Mouse (Mus musculus) CH12.LX (cell line): ENCODE measurements around the gene BC005624. TPM values are rescaled to one million over a fixed set of nuclear protein-coding genes. Genes with fewer than 3 reads are reported as not detected.

Experiments used
- DNase-seq: peaks from one replicate; pipeline ENCODE4 v3.0.0-alpha.2; 2013; ENCODE audit errors: extremely low read depth
- H3K27ac ChIP-seq: 2 replicates; pipeline ENCODE4 v1.5.1; 2012; ENCODE audit warnings: low read depth, mild to moderate bottlenecking, control low read depth, moderate library complexity; ENCODE audit not compliant: insufficient read depth
- H3K27me3 ChIP-seq: replicated peaks from 2 replicates; pipeline ENCODE3; 2012; ENCODE audit warnings: inconsistent platforms
- H3K36me3 ChIP-seq, 2 experiments: replicated peaks in 1 of 2; 2 replicates each; pipeline versions ENCODE3 to v1.6.1; 2012; ENCODE audit warnings: inconsistent platforms in 1 of 2, low read length in 1 of 2, mild to moderate bottlenecking in 1 of 2, mixed read lengths in 1 of 2, moderate library complexity in 1 of 2; ENCODE audit not compliant: control insufficient read depth in 1 of 2, insufficient read depth in 1 of 2
- H3K4me1 ChIP-seq, 2 experiments: 2 replicates each; pipeline ENCODE4 v1.6.1; 2012; ENCODE audit warnings: inconsistent platforms in 1 of 2, moderate library complexity in 1 of 2; ENCODE audit not compliant: insufficient read depth in 2 of 2, control insufficient read depth in 1 of 2
- H3K4me2 ChIP-seq: 2 replicates; pipeline ENCODE4 v1.6.1; 2012; ENCODE audit warnings: low read depth, mild to moderate bottlenecking, control low read depth; ENCODE audit not compliant: poor library complexity, insufficient read depth, severe bottlenecking
- H3K4me3 ChIP-seq, 3 experiments: fragments of 150-350 bp in 1 of 3; sonication (generic) in 1 of 3; replicated peaks in 1 of 3; 2 replicates each; pipeline versions ENCODE3 to v1.5.1; 2011 to 2012; ENCODE audit warnings: low read depth in 2 of 3, low read length in 2 of 3, mild to moderate bottlenecking in 2 of 3, moderate library complexity in 2 of 3, control low read depth in 1 of 3, improper control_type of control experiment in 1 of 3, inconsistent platforms in 1 of 3, mixed read lengths in 1 of 3; ENCODE audit not compliant: poor library complexity in 1 of 3
- H3K79me2 ChIP-seq: replicated peaks from 2 replicates; pipeline ENCODE4 v1.6.1; 2012; ENCODE audit warnings: mild to moderate bottlenecking, moderate library complexity; ENCODE audit not compliant: control insufficient read depth, poor library complexity, insufficient read depth, severe bottlenecking; ENCODE audit errors: extremely low read depth
- H3K9ac ChIP-seq: 2 replicates; pipeline ENCODE4 v1.6.1; 2012; ENCODE audit warnings: low read depth, mild to moderate bottlenecking, control low read depth, moderate library complexity; ENCODE audit not compliant: insufficient read depth
- H3K9me3 ChIP-seq: replicated peaks from 2 replicates; pipeline ENCODE3; 2012; ENCODE audit warnings: low read length, inconsistent platforms, mixed read lengths
- BHLHE40 ChIP-seq: IDR thresholded peaks from 2 replicates; pipeline ENCODE4 v1.6.1; 2011; ENCODE audit warnings: mild to moderate bottlenecking, low read depth, low read length, improper control_type of control experiment
- CHD1 ChIP-seq: IDR thresholded peaks from 2 replicates; pipeline ENCODE4 v1.6.1; 2012; ENCODE audit warnings: low read depth, low read length, improper control_type of control experiment, inconsistent platforms
- CHD2 ChIP-seq: IDR thresholded peaks from 2 replicates; pipeline ENCODE4 v1.6.1; 2011; ENCODE audit warnings: low read length, improper control_type of control experiment
- CTCF ChIP-seq, 2 experiments: IDR thresholded peaks in 1 of 2; conservative IDR thresholded peaks in 1 of 2; 2 replicates each; pipeline ENCODE4 v1.5.1; 2011 to 2012; ENCODE audit warnings: low read depth in 2 of 2, low read length in 2 of 2, improper control_type of control experiment in 1 of 2, inconsistent platforms in 1 of 2, mild to moderate bottlenecking in 1 of 2, moderate library complexity in 1 of 2
- E2F4 ChIP-seq: IDR thresholded peaks from 2 replicates; pipeline ENCODE4 v1.6.1; 2011; ENCODE audit warnings: low read depth, low read length, improper control_type of control experiment; ENCODE audit not compliant: insufficient replicate concordance
- ELF1 ChIP-seq: IDR thresholded peaks from 2 replicates; pipeline ENCODE4 v1.6.1; 2014; ENCODE audit warnings: low read depth, mild to moderate bottlenecking, inconsistent platforms, low read length, improper control_type of control experiment
- EP300 ChIP-seq: IDR thresholded peaks from 2 replicates; pipeline ENCODE4 v1.6.1; 2011; ENCODE audit warnings: low read length, improper control_type of control experiment
- ETS1 ChIP-seq: conservative IDR thresholded peaks from 2 replicates; pipeline ENCODE4 v1.6.1; 2012; ENCODE audit warnings: low read depth, mild to moderate bottlenecking, inconsistent platforms, low read length, improper control_type of control experiment, moderate library complexity
- GABPA ChIP-seq: IDR thresholded peaks from 2 replicates; pipeline ENCODE4 v1.6.1; 2012; ENCODE audit warnings: low read depth, low read length, improper control_type of control experiment, inconsistent platforms; ENCODE audit not compliant: insufficient replicate concordance
- HCFC1 ChIP-seq: IDR thresholded peaks from 2 replicates; pipeline ENCODE4 v1.6.1; 2012; ENCODE audit warnings: low read depth, mild to moderate bottlenecking, inconsistent platforms, low read length, improper control_type of control experiment
- IRF4 ChIP-seq: IDR thresholded peaks from 2 replicates; pipeline ENCODE4 v1.6.1; 2014; ENCODE audit warnings: low read depth, mild to moderate bottlenecking, inconsistent platforms, low read length, improper control_type of control experiment
- JUN ChIP-seq: IDR thresholded peaks from 2 replicates; pipeline ENCODE4 v1.6.1; 2011; ENCODE audit warnings: low read depth, mild to moderate bottlenecking, low read length, improper control_type of control experiment, moderate library complexity; ENCODE audit not compliant: insufficient read depth
- JUND ChIP-seq: conservative IDR thresholded peaks from 2 replicates; pipeline ENCODE4 v1.6.1; 2011; ENCODE audit warnings: low read depth, low read length, improper control_type of control experiment
- KAT2A ChIP-seq: IDR thresholded peaks from 2 replicates; pipeline ENCODE4 v1.6.1; 2012; ENCODE audit warnings: low read length, improper control_type of control experiment, inconsistent platforms; ENCODE audit not compliant: insufficient replicate concordance
- MAFK ChIP-seq: IDR thresholded peaks from 2 replicates; pipeline ENCODE4 v1.6.1; 2011; ENCODE audit warnings: low read length, improper control_type of control experiment; ENCODE audit not compliant: insufficient replicate concordance
- MAX ChIP-seq: IDR thresholded peaks from 2 replicates; pipeline ENCODE4 v1.6.1; 2011; ENCODE audit warnings: low read length, improper control_type of control experiment
- MAZ ChIP-seq: IDR thresholded peaks from 2 replicates; pipeline ENCODE4 v1.6.1; 2012; ENCODE audit warnings: low read depth, mild to moderate bottlenecking, inconsistent platforms, low read length, improper control_type of control experiment, moderate library complexity
- MEF2A ChIP-seq: IDR thresholded peaks from 2 replicates; pipeline ENCODE4 v1.6.1; 2014; ENCODE audit warnings: low read depth, mild to moderate bottlenecking, inconsistent platforms, low read length, improper control_type of control experiment, borderline replicate concordance
- MXI1 ChIP-seq: IDR thresholded peaks from 2 replicates; pipeline ENCODE4 v1.6.1; 2011; ENCODE audit warnings: mild to moderate bottlenecking, low read depth, low read length, improper control_type of control experiment
- MYC ChIP-seq: IDR thresholded peaks from 2 replicates; pipeline ENCODE4 v1.6.1; 2011; ENCODE audit warnings: low read depth, mild to moderate bottlenecking, improper control_type of control experiment, low read length
- NELFE ChIP-seq: IDR thresholded peaks from 2 replicates; pipeline ENCODE4 v1.6.1; 2011; ENCODE audit warnings: low read depth, low read length, improper control_type of control experiment
- NRF1 ChIP-seq: IDR thresholded peaks from 2 replicates; pipeline ENCODE4 v1.6.1; 2014; ENCODE audit warnings: low read depth, mild to moderate bottlenecking, inconsistent platforms, low read length, improper control_type of control experiment, moderate library complexity
- PAX5 ChIP-seq: IDR thresholded peaks from 2 replicates; pipeline ENCODE4 v1.6.1; 2012; ENCODE audit warnings: low read length, inconsistent platforms, mixed read lengths
- POLR2A ChIP-seq: IDR thresholded peaks from 2 replicates; pipeline ENCODE4 v1.6.1; 2011; ENCODE audit warnings: low read depth, mild to moderate bottlenecking, improper control_type of control experiment, low read length
- POLR2AphosphoS2 ChIP-seq: IDR thresholded peaks from 2 replicates; pipeline ENCODE4 v1.6.1; 2011; ENCODE audit warnings: low read depth, low read length, improper control_type of control experiment
- RAD21 ChIP-seq: IDR thresholded peaks from 2 replicates; pipeline ENCODE4 v1.6.1; 2011; ENCODE audit warnings: low read depth, mild to moderate bottlenecking, low read length, improper control_type of control experiment, moderate library complexity
- RCOR1 ChIP-seq: conservative IDR thresholded peaks from 2 replicates; pipeline ENCODE4 v1.6.1; 2012; ENCODE audit warnings: low read depth, mild to moderate bottlenecking, inconsistent platforms, low read length, improper control_type of control experiment
- SIN3A ChIP-seq: IDR thresholded peaks from 2 replicates; pipeline ENCODE4 v1.6.1; 2012; ENCODE audit warnings: low read length, improper control_type of control experiment, inconsistent platforms
- TBP ChIP-seq: conservative IDR thresholded peaks from 2 replicates; pipeline ENCODE4 v1.6.1; 2011; ENCODE audit warnings: low read depth, low read length, improper control_type of control experiment
- TCF12 ChIP-seq: IDR thresholded peaks from 2 replicates; pipeline ENCODE4 v1.6.1; 2014; ENCODE audit warnings: low read depth, mild to moderate bottlenecking, inconsistent platforms, low read length, improper control_type of control experiment
- UBTF ChIP-seq: IDR thresholded peaks from 2 replicates; pipeline ENCODE4 v1.6.1; 2012; ENCODE audit warnings: low read depth, mild to moderate bottlenecking, inconsistent platforms, low read length, improper control_type of control experiment, moderate library complexity
- USF1 ChIP-seq: IDR thresholded peaks from 2 replicates; pipeline ENCODE4 v1.6.1; 2014; ENCODE audit warnings: low read depth, mild to moderate bottlenecking, inconsistent platforms, low read length, improper control_type of control experiment
- ZC3H11A ChIP-seq: IDR thresholded peaks from 2 replicates; pipeline ENCODE4 v1.6.1; 2012; ENCODE audit warnings: low read depth, mild to moderate bottlenecking, inconsistent platforms, low read length, improper control_type of control experiment
- ZKSCAN1 ChIP-seq: IDR thresholded peaks from 2 replicates; pipeline ENCODE4 v1.6.1; 2012; ENCODE audit warnings: low read depth, inconsistent platforms, low read length, improper control_type of control experiment, borderline replicate concordance
- ZMIZ1 ChIP-seq: IDR thresholded peaks from 2 replicates; pipeline ENCODE4 v1.6.1; 2012; ENCODE audit warnings: low read depth, mild to moderate bottlenecking, inconsistent platforms, low read length, improper control_type of control experiment
- ZNF384 ChIP-seq: IDR thresholded peaks from 2 replicates; pipeline ENCODE4 v1.6.1; 2012; ENCODE audit warnings: low read depth, low read length, improper control_type of control experiment, inconsistent platforms
- dilution Hi-C: fragments of 300-500 bp; cut with MboI; formaldehyde crosslinking; loops from 2 replicates; pipeline ENCODE4 v1.14.3; 2020; ENCODE audit warnings: low sequenced_read_pairs; ENCODE audit not compliant: extremely low pct_unique_long_range_greater_than_20kb, extremely low pct_ligation_motif_present
- in situ Hi-C: fragments of 300-500 bp; cut with MboI; formaldehyde crosslinking; loops from 3 replicates; pipeline ENCODE4 v1.14.3; 2019; ENCODE audit warnings: low sequenced_read_pairs, low pct_ligation_motif_present, low pct_unique_long_range_greater_than_20kb, mixed read lengths
- polyA plus RNA-seq: library from polyadenylated mRNA; unstranded; fragments of >175 nt; gene quantifications from 2 replicates; pipeline ENCODE4 v1.2.1, GENCODE M21; 2012; ENCODE audit warnings: low read depth; ENCODE audit not compliant: insufficient read length
- total RNA-seq, 2 experiments: library from RNA; depleted of rRNA; stranded (reverse); fragments of 300-350 nt in 1 of 2; fragments of >200 nt in 1 of 2; gene quantifications; 2 replicates each; pipeline ENCODE4 v1.2.3; 2012 to 2014

The BC005624 gene
- total and polyA plus RNA-seq, 3 experiments: 40.5 to 68.1 (median 43.2) TPM

GRCm38 (mm10) chr2:30928893-30929482 lies 53.0 kb downstream of the BC005624 start:
- Histone ChIP-seq H3K4me3 (peak overlapping the region; percentile 48 to 61 (median 61)), H3K79me2 (no peaks in the 10 kb centered on the region), H3K9ac (peak overlapping the region; percentile 68), H3K27me3 (peaks cover under 1% of the 10 kb centered on the region), H3K36me3 (peaks cover 0 to 3% of the 10 kb centered on the region in 2 experiments), H3K4me2 (peak overlapping the region; percentile 87), H3K27ac (peak overlapping the region; percentile 52), H3K4me1 (peaks cover 26 to 41% of the 10 kb centered on the region in 2 experiments), H3K9me3 (peaks cover 2% of the 10 kb centered on the region)
- in situ Hi-C loops: no loop called here
- dilution Hi-C loops: no loop called here
- no peak for TF ChIP-seq GABPA
- TF ChIP-seq MAZ: peak; percentile 64; the same call in 1 of the 2 replicates
- no peak for TF ChIP-seq MEF2A
- no peak for TF ChIP-seq ZKSCAN1
- no peak for TF ChIP-seq JUND
- no peak; a peak in 1 of 4 replicates for TF ChIP-seq CTCF (conservative IDR thresholded peaks at IDR 0.05 in 1 of 2, IDR thresholded peaks at IDR 0.05 in 1 of 2; ENCODE audit: low read depth in 2 of 2, low read length in 2 of 2)
- TF ChIP-seq ZMIZ1: peak; percentile 41; the same call in 1 of the 2 replicates
- TF ChIP-seq BHLHE40: no peak
- TF ChIP-seq ETS1: no peak
- no peak for TF ChIP-seq USF1
- no peak for TF ChIP-seq CHD2
- TF ChIP-seq E2F4: no peak
- no peak for TF ChIP-seq MAFK
- TF ChIP-seq TCF12: peak; percentile 45; the same call in 1 of the 2 replicates
- TF ChIP-seq ZC3H11A: no peak
- TF ChIP-seq MXI1: peak; percentile 77
- no peak for TF ChIP-seq IRF4
- 0 out of 2 replicates have a peak, but pooled peaks have one; percentile 64 for TF ChIP-seq POLR2AphosphoS2
- TF ChIP-seq UBTF: no peak
- peak; percentile 78 for TF ChIP-seq ELF1
- TF ChIP-seq MYC: peak; percentile 55; the same call in 1 of the 2 replicates
- TF ChIP-seq EP300: peak; percentile 42; the same call in 1 of the 2 replicates
- peak; percentile 87 for TF ChIP-seq POLR2A
- peak; percentile 89; the same call in 1 of the 2 replicates for TF ChIP-seq CHD1
- TF ChIP-seq JUN: no peak
- no peak for TF ChIP-seq KAT2A
- peak; percentile 90 for TF ChIP-seq TBP
- TF ChIP-seq HCFC1: peak; percentile 9; the same call in 1 of the 2 replicates
- no peak for TF ChIP-seq PAX5
- no peak for TF ChIP-seq RCOR1
- no peak; the same call in 1 of the 2 replicates for TF ChIP-seq MAX
- no peak for TF ChIP-seq ZNF384
- no peak for TF ChIP-seq NRF1
- peak; percentile 83 for TF ChIP-seq SIN3A
- no peak for TF ChIP-seq RAD21
- TF ChIP-seq NELFE: peak; percentile 74
- peak; percentile 94 for DNase-seq
